Mouse (Mus musculus) brain, embryonic 14.5 days (tissue): ENCODE measurements around the gene Slc3a1.

Experiments used
- CTCF ChIP-seq: fragments of 200-500 bp; IDR thresholded peaks from 2 replicates; pipeline ENCODE4 v1.5.1; 2012; ENCODE audit warnings: inconsistent platforms, mild to moderate bottlenecking, moderate library complexity, borderline replicate concordance; ENCODE audit not compliant: insufficient read depth, insufficient read length; ENCODE audit errors: extremely low read depth
- POLR2A ChIP-seq: fragments of 200-500 bp; IDR thresholded peaks from 2 replicates; pipeline ENCODE4 v1.6.1; 2012; ENCODE audit warnings: mild to moderate bottlenecking, inconsistent platforms, borderline replicate concordance; ENCODE audit not compliant: poor library complexity, insufficient read depth, insufficient read length, severe bottlenecking; ENCODE audit errors: extremely low read depth

DNA sequence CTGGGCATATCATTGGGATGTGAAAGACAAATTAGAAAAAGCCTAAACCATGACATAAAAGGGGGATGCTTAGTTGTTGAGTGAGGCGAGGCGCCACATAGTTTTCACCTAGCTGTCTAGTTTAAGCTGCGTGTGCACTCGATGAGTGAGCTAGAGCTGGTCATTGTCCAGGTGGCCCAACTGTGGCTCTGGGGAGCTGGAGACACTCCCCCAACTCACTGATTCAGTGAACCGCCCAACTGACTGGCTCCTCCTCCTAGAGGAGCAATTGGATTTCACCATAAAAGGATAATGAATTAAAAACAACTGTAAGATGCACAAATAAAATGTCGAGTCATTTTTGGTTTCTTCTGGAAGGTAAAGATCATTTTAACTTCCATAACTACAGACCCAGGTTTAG is 60.8 kb downstream of the Slc3a1 start:
- TF ChIP-seq CTCF: no peak
- TF ChIP-seq POLR2A: no peak
